In the genomic region with DNA sequence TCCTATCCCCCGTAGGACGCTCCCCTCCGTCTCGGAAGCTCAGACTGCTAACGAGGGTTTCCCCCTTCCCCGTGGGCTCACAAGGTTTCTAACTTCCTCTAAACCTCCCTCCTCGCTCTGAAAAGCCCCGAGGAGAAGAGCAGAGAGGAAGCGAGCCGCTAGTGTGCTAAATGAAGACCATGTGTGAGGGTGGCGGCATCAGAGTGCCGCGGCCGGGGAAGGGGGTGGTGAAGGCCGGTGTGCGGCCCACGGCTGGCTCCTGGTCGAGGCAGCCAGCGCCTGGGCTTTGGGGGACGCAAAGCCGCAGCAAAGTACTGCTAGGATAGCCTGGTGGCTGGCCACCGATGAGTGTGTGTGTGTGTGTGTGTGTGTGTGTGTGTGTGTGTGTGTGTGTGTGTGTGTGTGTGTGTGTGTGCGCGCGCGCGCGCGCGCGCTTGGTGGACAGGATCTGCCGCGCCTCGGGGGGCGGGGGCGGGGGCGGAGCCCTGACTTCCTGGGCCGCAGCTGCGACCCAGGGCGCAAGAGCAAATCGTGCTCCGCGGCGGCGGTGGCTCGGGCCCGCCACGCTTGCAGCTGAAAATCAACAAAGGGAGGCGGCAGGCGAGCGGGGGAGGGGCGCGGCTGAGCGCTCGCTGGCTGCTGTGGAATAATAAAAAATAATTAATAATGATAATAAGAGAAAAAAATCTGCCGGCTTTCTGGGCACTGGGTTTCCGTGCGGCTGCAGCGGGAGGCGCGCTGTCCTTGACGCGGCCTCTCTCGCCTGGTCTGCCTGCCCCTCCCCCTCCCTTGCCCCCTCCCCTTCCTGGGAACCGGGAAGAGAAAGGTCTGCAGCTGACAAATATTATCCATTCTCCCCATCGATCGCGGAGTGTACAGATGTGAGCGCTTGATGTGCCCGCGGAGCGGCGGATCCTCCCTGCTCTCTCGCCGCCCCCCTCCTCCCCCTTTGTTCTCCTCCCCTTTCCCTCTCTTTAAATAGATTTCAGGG, we compare ENCODE assay signal across 8 mouse cellular contexts. TPM values are rescaled to one million over a fixed set of nuclear protein-coding genes. Genes with fewer than 3 reads are reported as not detected.
DNase-seq lines count a peak whose midpoint lies in the region; ATAC-seq and TF ChIP-seq lines count a peak whose summit lies in the region.

No protein-coding gene starts in this region.

- DNase-seq in heart, adult 11 months, result peak; percentile 98
- DNase-seq in heart, adult 8-10 months (ENCODE audit: low spot score), result no peak
- no peak for DNase-seq in G1E (ENCODE audit: low spot score)
- DNase-seq in cerebellum, postnatal 14 days, result peak; percentile 65 to 66
- peak; percentile 83 for DNase-seq in kidney, postnatal 14 days
- peak; percentile 65 to 79 for DNase-seq in spleen, postnatal 4 days (ENCODE audit: low spot score in 2 of 2)

- peak overlapping the region; percentile 59 for H3K9ac ChIP-seq in heart, embryonic 11.5 days (ENCODE audit: low read depth, low read length)

- H3K9me3 ChIP-seq in G1E (replicated peaks), result no peaks in the 10 kb centered on the region
- no peaks in the 10 kb centered on the region for H3K9me3 ChIP-seq in heart, embryonic 11.5 days (replicated peaks; ENCODE audit: control insufficient read depth, low read length)
- no peaks in the 10 kb centered on the region for H3K9me3 ChIP-seq in megakaryocyte, embryonic 14.5 days

- 1% methylated on average over 60 of the region's 75 CpGs for WGBS in heart, embryonic 11.5 days (ENCODE audit: insufficient replicate concordance)

- peak overlapping the region; percentile 54; the same call in 1 of the 2 replicates for H3K4me3 ChIP-seq in G1E (ENCODE audit: low read depth, low read length)
- H3K4me3 ChIP-seq in heart, embryonic 11.5 days (ENCODE audit: low read depth, low read length), result peak overlapping the region; percentile 44
- H3K4me3 ChIP-seq in megakaryocyte, embryonic 14.5 days (replicated peaks), result peak overlapping the region; percentile 92

- peak overlapping the region; percentile 87 for H3K27ac ChIP-seq in heart, embryonic 11.5 days (ENCODE audit: low read depth, low read length)

- TF ChIP-seq CTCF in G1E (IDR thresholded peaks at IDR 0.05; ENCODE audit: low read depth, low read length), result no peak

- ATAC-seq in G1E (ENCODE audit: extremely low read depth, insufficient number of reproducible peaks, low FRiP score, poor library complexity, severe bottlenecking), result no peak
- ATAC-seq in heart, embryonic 11.5 days (replicated peaks; ENCODE audit: insufficient number of reproducible peaks, low FRiP score, low TSS enrichment), result no peak

- H3K36me3 ChIP-seq in G1E (replicated peaks), result no peaks in the 10 kb centered on the region
- no peaks in the 10 kb centered on the region for H3K36me3 ChIP-seq in heart, embryonic 11.5 days (ENCODE audit: control insufficient read depth, insufficient read depth, low read length)
- no peaks in the 10 kb centered on the region for H3K36me3 ChIP-seq in megakaryocyte, embryonic 14.5 days (replicated peaks; ENCODE audit: low read length)

- peak overlapping the region; percentile 77 for H3K4me2 ChIP-seq in heart, embryonic 11.5 days

- H3K27me3 ChIP-seq in G1E (ENCODE audit: insufficient read depth, low read length), result peaks cover 92% of the 10 kb centered on the region
- peaks cover 71% of the 10 kb centered on the region for H3K27me3 ChIP-seq in heart, embryonic 11.5 days (ENCODE audit: control insufficient read depth, insufficient read depth, low read length)
- H3K27me3 ChIP-seq in megakaryocyte, embryonic 14.5 days (replicated peaks), result peaks cover 81% of the 10 kb centered on the region

- H3K4me1 ChIP-seq in G1E (ENCODE audit: insufficient read depth, low read depth, low read length), result peaks cover 23% of the 10 kb centered on the region
- H3K4me1 ChIP-seq in heart, embryonic 11.5 days (ENCODE audit: control insufficient read depth, insufficient read depth, low read length), result peaks cover 12% of the 10 kb centered on the region
- H3K4me1 ChIP-seq in megakaryocyte, embryonic 14.5 days, result peaks cover 48% of the 10 kb centered on the region

RNA-seq across cellular contexts. Expression of a gene that starts 24.7 kb away (rescaled TPM):
- total RNA-seq in heart, adult 8-10 months (2022), result 10 to 100 TPM; 18.7 to 23.4 (median 20.5) TPM
- total RNA-seq in G1E (2014; fragmentation: Nextera tagmentation) (177 TPM in 2 replicates), G1E (2017) (63.5 and 70.0 TPM in 2 replicates)
- polyA plus RNA-seq in G1E (2012), result 80.8 and 87.5 TPM in 2 replicates
- 18.7 and 20.2 TPM in 2 replicates for polyA plus RNA-seq in heart, embryonic 11.5 days (2014; fragmentation: Nextera tagmentation; extraction: Ambion mirVana)
- polyA plus RNA-seq in megakaryocyte, embryonic 14.5 days (2012; ENCODE audit: insufficient read depth, low replicate concordance), result 11.1 and 15.0 TPM in 2 replicates

Comparison
In these comparisons a context has a peak if more than half of its experiments do, and no peak if none do; other contexts are left out.
1. DNase-seq: peak in heart, adult 11 months (single experiment), cerebellum, postnatal 14 days (2 of 2), kidney, postnatal 14 days (single experiment) and spleen, postnatal 4 days (2 of 2); none in heart, adult 8-10 months (single experiment) and G1E (single experiment).
2. Peak in every context shown above with its lines, with median percentiles within 50 percentile points of each other: H3K4me3 ChIP-seq.